Mouse (Mus musculus) cerebellum, adult 8-10 months (tissue): ENCODE data around the gene Cadm2.

Source experiments
- DNase-seq: peaks from one replicate; pipeline ENCODE4 v3.0.0; 2022

The Cadm2 gene

GRCm38 (mm10) chr16:66921414-66921915 lies 699.2 kb downstream of the Cadm2 start:
- no peak for DNase-seq

- DNase-seq, result no peak
Observed at GRCm38 (mm10) chr16:66919889-66920402, 700.8 kb downstream of the Cadm2 start.

- no peak for DNase-seq
Observed at GRCm38 (mm10) chr16:66901801-66902200, 718.9 kb downstream of the Cadm2 start.

GRCm38 (mm10) chr16:66900664-66901063 lies 720.0 kb downstream of the Cadm2 start:
- no peak for DNase-seq

GRCm38 (mm10) chr16:66892359-66892758 lies 728.3 kb downstream of the Cadm2 start:
- DNase-seq, result peak; percentile 57

GRCm38 (mm10) chr16:66891559-66892247 lies 729.0 kb downstream of the Cadm2 start:
- no peak for DNase-seq

- no peak for DNase-seq
Observed at GRCm38 (mm10) chr16:66889907-66890306, 730.8 kb downstream of the Cadm2 start.

- no peak for DNase-seq
Observed at GRCm38 (mm10) chr16:66882597-66882996, 738.1 kb downstream of the Cadm2 start.

- no peak for DNase-seq
Observed at GRCm38 (mm10) chr16:66871201-66871600, 749.5 kb downstream of the Cadm2 start.

- DNase-seq, result no peak
Observed at GRCm38 (mm10) chr16:66851047-66851446, 769.7 kb downstream of the Cadm2 start.

GRCm38 (mm10) chr16:66824866-66825265 lies 795.8 kb downstream of the Cadm2 start:
- DNase-seq, result no peak

GRCm38 (mm10) chr16:66811495-66811894 lies 809.2 kb downstream of the Cadm2 start:
- no peak for DNase-seq

GRCm38 (mm10) chr16:66798204-66798603 lies 822.5 kb downstream of the Cadm2 start:
- peak; percentile 27 for DNase-seq

GRCm38 (mm10) chr16:66793067-66793466 lies 827.6 kb downstream of the Cadm2 start:
- DNase-seq, result no peak

GRCm38 (mm10) chr16:66771883-66772282 lies 848.8 kb downstream of the Cadm2 start:
- DNase-seq, result no peak

GRCm38 (mm10) chr16:66769545-66769944 lies 851.2 kb downstream of the Cadm2 start:
- DNase-seq, result no peak

- peak; percentile 9 for DNase-seq
Observed at GRCm38 (mm10) chr16:66768684-66769389, 851.9 kb downstream of the Cadm2 start.

- DNase-seq, result no peak
Observed at GRCm38 (mm10) chr16:66761546-66762473, 858.9 kb downstream of the Cadm2 start.

- no peak for DNase-seq
Observed at GRCm38 (mm10) chr16:66748533-66748932, 872.2 kb downstream of the Cadm2 start.

- DNase-seq, result no peak
Observed at GRCm38 (mm10) chr16:66731212-66731611, 889.5 kb downstream of the Cadm2 start.

GRCm38 (mm10) chr16:66706476-66706875 lies 914.2 kb downstream of the Cadm2 start:
- DNase-seq, result no peak

- no peak for DNase-seq
Observed at GRCm38 (mm10) chr16:66694783-66695182, 925.9 kb downstream of the Cadm2 start.

- DNase-seq, result no peak
Observed at GRCm38 (mm10) chr16:66677241-66677640, 943.5 kb downstream of the Cadm2 start.
